Mouse (Mus musculus) CD4-positive, CD25-positive, alpha-beta regulatory T cell, adult 2 months (primary cell): ENCODE data around the gene Iqschfp.

Source experiments
- DNase-seq: peaks from one replicate; pipeline ENCODE4 v3.0.0-alpha.2; 2012; ENCODE audit warnings: low read depth, low spot score

Iqschfp gene

DNA sequence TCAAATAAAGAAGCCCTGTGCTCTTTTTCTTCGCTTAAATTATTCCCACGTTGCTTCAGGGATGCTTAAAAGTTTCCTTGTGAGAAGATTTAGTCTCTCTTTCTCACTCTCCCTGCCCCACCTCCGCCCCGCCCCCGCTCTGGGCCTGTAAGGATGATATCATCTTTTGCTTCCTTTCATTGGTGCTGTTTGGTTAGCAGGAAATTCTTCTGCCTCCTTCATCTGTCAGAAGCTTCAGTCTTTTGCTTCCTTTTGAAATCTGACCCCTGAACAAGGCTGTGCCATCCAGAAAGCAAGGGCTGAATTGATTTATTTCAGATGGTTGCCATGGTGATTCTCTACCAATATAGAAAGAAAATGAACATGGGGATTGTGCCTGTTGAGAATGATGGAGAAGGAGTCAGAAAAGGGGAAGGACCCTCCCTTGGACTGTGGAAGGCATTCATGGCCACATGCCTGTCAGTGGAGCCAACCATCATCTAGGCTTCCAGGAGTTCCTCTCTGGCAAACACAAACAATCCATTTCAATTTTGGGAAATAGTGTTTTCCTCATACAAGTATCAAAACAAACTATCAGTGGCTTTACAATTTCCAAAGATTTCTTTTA lies 62.5 kb downstream of the Iqschfp start:
- DNase-seq = peak; percentile 11

DNA sequence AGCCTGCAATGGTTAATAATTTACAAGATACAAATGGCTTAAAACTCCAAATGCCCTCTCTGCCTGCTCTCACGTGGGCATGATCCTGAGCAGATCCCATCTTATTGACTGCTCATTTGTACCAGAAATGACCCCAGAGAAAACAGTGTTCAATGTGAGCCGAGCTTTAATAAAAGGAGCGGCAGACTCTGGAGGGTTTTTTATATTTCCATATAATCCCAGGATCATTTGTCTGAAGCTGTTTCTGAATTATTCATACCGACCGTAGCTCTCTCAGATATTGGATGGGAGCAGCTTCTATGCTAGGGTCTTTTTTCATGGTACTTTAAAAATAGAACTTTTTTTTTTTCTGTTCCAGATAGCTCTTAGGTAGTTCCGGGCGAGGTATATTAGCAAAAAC lies 67.6 kb downstream of the Iqschfp start:
- DNase-seq = no peak

DNA sequence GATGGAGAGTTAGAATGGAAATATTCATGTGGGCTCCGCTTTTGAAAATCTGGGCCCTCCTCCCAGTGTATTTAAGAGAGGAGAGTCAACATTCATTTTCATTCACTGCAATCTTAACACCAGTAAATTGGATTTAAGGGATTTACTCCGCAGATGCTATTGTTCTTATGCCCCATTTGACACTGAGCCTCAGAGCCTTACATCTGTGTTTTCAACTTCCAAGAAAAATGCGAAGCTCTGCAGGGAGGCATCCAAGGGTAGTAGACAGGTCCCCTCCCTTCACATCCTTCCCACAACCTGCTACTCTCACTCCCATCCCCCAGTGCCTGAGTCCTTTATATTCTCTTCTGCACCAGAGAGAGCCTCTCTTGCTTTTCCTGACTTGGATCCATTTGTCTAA lies 68.1 kb downstream of the Iqschfp start:
- DNase-seq = no peak

DNA sequence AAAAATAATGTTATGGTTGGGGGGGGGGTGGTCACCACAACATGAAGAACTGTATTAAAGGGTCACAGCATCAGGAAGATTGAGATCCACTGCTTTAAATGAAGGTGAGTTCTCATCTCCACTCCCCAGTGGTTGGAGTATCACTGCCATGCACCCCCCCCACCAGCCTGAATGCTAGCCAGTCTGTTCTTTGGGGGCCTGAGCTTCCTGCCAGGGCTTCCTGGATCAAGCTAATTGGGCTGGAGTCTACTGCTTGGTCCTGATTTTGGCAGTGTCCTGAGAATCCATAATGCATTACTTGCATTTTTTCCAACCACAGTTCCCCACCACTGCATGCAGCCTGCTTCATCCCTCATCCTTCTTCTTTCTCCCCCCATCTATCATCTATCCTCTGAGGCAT lies 68.7 kb downstream of the Iqschfp start:
- DNase-seq = no peak

DNA sequence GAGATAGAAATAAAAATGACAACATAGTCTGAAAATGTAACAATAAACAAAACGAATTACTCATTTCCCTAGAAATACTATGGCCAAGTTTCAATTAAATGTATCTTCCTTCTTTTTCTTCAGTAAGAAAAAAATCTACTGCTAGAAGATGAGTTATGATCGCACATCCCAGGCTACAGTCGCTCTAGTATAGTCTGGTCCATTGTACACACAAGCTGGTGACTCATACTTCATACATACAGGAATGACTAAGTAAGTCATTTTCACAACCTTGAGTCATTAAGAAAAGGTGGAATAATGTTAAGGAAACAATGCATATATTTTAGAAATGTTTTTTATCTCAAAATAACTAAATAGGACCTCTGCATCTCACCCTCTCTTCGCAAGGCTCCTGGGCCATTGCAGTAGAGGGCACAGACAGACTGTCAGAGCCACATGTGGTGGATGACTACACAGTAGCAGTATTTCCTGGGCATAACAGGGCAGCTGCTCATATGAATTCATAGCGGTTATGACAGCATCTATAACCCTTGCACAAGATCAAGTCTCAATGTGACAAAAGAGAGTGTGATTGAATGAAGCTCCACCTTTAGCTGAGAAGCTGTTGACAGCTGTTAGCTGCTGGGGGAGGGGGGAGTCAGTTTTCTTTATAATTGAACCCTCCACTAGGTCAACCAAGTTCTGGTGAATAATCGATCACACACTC lies 70.1 kb downstream of the Iqschfp start:
- no peak for DNase-seq

DNA sequence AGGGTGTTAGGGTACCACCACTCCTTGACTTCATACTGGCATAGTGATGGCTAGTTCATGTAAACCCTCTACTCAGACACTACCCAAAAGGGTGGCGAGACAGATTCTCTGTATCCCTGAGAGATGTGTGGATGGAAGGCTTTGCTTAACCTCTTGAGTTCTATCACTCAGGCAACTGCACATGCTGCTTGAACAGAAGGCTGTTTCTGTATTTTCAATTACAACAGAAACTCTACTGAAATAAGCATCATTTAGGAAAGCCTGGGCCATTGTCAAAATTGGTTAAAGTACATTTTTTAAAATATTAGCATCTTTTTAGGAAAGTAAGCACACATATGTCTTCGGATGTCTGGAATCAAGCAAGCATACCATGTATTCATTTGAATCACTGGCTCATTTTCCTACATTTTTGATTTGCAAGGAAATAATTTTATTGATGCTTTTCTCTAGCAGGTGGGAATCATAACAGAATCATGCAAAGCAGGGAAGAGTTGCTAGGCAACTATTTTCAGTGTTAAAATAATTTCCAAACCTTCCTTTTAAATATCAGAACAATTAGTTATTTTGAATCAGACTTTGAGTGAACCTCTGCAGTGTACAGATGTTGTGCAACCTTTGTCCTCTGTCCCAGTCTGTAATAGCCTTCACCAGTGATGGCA lies 82.4 kb downstream of the Iqschfp start:
- DNase-seq = no peak

DNA sequence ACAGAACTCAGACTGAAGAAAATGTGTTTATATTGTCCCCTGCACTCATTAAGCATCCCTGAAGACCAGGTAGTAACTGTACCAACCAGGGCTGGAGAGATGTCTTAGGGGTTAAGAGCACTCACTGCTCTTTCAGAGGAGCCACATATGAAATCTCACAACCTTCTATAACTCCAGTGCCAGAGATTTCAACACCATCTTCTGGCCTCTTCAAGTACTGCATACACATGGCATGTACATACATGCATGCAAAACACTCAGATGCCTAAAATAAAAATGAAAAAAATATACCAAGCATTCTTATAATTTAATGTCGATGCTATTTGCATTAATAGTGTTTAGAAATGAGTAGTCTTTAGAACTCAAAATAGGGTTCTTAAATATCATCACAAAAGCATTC lies 88.0 kb downstream of the Iqschfp start:
- DNase-seq = no peak

DNA sequence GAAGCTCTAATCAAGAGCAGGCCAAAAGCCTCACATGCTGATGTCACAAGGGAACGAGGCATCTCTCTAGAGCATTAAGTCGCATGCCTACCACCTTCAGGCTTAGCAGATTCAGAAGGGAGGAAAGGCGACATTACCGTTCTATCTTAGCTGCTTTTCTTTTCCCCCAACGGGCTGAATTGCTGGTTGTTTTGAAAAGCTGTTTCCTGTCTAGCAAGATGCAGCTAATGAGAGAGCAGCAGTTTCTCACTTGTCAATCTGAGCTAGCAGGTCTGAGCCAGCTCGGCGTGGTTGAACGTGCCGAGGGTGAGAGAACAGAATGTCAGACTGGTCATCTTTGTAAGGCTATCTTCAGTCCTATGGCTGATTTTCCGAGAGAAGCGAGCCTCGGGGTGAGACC lies 91.3 kb downstream of the Iqschfp start:
- peak; percentile 5 for DNase-seq

DNA sequence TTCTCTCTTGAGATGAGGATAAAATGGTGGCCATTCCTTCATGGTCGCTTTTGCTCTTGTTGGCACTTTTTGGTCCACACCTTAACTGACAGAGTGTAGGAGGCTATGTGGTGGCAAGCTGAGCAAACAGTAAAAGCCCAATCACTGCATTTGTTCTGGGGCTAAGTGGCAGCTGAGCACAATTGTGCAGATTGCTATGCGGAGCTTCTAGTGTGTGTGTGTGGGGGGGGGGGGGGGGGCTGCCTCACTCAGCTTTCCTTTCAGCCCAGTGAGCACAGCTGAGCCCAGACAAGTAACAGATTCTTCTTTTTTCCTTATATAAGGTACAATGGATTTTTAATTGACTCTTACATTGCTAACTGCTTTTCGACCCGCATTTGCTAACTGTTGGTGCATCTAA lies 110.4 kb downstream of the Iqschfp start:
- DNase-seq = no peak

DNA sequence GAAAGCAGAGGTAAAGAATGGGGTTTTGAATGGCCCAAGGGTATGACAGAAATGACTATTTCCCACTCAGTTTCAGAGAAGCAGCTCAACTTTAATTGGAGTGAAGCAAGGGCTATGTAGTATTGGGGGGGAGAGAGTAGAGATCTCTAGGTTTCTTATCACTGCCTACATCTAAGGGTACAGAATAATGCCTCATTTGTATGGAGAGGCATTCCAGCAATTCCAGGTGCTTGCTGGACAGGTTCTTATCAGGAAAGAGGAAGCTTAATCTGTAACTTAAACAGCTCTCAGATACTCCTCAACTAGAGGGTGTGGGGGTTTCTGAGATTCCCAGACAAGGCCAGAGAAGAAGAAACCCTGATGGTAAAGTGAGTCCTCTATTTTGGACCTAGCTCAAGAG lies 120.3 kb downstream of the Iqschfp start:
- DNase-seq = no peak

DNA sequence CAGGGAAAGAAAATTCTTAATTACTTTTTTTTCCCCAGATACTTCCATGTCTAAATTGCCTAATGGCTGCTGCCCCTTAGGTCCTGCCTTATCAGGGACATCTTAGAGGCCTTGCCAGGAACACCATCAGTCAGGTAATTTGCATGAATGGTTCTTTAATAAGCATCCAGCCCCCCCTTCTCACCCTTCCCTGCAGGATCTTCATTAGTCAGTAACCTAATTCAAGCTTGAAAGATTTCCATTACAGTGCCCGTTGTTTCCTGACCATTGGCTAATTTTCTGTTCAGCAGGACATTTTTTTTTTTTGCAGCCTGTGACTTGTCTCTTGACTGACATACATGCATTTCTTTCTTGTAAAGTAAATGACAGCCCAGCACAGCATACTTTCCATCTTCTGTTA lies 123.8 kb downstream of the Iqschfp start:
- DNase-seq = no peak

DNA sequence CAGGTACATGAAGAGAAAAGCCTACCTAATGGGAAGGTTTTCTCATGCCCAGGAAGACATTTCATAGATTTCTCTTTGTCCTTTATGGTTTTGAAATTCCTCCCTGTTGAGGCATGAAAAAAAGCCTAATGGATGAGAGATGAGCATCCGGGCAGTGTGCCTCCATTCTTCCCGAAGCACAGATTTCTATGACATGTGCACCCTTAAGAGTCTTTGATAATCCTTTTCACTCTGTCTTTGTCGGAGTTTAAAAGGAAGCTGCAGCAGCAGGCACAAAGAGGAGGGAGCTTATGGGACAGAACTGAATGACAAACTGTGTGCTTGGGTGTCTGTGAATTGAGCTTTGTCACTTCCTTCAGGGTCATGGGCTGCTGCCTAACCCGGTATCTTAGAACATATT lies 127.4 kb downstream of the Iqschfp start:
- no peak for DNase-seq

DNA sequence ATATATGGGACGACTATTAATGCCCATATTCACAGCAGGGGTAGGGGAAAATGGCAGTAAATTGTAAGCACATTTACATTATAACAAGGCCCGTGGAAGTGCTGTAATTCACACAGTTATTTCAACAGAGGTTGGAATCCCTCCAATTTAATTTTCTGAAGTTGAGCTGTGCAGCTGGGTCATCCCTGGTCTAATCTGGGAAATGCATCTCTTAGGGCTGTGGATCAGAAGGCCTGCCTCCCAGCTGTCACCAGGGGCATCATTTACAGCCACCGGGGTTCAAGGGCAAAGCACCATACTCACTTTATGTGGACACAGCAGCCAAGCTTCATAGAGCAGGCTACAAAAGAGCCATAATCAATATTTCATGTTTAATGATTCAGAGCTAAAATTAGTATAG lies 144.1 kb downstream of the Iqschfp start:
- DNase-seq = no peak

DNA sequence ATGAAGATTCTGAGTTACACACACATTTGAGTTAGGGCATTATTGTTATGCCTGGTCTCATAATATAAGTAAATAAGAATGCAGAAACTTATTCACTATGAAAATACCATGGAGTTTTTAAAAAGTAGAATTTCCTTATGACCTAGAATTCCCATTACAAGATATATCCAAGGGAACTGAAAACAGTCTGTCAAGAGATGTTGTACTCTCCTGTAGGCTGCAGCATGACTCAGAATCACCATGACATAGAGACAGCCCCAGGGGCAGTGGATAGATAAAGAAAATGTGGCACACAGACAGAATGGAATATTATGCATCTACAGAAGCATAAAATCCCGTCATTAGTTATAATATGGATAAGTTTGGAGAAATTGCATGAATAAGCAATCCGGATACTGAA lies 150.9 kb downstream of the Iqschfp start:
- DNase-seq = no peak

DNA sequence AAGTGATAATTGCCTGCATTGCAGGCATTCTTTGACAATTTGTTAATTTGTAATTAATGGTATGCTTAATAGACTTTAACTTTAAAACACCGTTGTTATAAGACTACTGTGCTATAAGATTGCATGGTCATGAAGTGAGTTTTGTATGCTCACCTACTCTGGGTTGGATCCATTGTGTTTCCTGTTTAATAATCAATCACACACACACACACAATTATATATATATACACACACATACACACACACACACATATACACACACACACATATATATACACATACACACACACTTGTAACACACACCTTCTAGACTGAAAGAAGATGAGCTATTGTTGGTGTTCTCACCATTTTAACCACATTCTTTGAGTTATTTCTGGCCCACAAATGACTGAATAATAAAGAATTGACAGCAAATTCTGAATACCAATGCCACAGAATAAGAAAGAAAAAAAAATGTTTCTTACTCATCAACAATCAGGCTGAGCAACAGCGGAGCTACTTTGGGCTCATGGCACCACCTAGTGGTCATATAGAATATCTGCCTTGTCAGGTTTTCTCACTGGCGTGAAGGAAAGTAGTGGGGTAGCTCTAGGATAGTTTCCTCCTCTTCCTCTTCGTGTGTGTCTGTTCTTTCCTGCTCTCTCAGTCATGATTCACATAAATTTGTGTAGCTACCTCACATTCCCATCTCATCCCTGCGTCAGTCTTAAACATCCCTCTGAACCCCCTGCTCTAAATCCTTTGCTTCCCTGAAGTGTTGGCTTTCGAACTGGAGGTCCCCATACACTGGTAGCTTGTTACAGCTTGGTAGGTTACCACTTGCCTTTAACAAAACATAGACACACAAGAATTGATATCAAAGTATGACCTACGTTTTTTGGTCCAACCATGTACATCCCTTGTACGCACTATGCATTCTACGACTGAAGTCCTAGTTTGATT lies 153.7 kb downstream of the Iqschfp start:
- DNase-seq = peak; percentile 59

DNA sequence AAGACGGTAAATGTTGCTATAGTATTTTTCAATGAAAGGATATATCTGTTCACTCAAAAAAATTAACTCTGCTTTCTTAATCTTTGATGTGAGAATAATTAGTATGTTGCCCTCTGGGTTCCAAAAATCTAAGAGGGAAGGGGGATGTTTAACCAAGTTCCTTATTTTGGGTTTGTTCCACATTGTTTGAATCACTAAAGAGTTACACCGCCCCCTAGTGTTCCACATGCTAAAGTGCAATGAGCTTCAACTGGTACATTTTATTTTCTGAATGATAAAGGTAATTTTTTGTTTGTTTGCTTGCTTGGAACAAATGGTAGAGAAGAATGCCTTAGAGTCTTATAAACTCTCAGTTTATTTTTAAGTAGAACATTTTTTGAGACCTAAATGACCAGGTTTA lies 161.5 kb downstream of the Iqschfp start:
- peak; percentile 55 for DNase-seq

DNA sequence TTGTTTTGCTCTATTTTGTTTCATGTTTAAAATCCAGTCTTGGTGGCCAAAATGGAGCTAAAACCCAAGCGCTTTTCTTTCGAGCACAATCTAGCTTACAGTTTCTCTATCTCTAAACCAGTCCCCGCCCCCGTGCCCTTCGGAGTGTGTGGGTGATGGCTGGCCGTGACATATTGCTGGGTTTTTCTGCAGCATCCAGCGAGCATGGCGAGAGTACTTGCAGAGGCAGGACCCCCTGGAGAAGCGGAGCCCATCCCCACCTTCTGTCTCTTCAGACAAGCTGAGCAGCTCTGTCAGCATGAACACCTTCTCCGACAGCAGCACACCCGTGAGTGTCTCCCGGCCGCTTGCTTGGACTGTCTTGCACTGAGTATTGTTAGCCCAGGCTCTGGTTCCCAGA lies 163.0 kb downstream of the Iqschfp start:
- no peak for DNase-seq

DNA sequence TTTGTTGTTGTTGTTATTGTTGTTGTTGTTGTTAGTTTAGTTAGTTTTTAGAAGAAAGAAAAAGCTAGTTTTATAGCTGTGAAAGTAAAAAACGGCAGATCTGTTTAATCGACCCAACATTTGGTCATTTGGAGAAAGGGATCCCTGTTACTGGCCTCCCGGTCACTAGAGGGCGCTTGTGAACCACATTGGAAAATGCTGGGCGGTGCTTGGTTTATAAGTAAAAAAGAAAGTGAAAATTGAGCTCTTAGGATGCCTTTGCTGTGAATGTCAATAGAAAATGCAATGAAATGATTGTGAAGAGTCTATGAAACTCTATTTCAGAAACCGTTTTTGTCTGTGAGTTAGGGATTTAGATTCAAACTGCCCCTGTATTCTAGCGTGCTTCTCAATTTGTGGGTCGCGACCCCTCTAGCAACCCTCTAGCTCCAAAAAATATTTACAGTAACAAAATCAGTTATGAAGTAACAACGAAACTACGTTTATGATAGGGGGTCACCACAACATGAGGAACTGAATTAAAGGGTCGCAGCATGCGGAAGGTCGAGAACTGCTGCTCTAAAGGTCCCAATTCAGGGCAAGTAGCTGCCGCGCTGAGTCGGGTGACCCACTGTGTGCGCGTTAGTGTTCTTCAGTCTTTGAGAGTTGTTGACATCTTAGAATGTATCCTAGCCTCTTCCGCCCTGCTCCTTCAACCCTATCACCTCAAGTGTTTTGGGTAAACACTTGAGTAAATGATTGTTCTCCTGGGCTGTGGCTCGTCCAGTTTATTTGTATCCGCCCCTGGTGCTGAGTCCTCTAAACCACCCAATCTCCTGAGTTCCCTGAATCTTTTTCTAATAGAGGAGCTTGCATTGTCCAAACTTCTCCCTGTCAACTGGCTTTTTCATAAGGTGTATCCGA lies 164.6 kb downstream of the Iqschfp start:
- DNase-seq = peak; percentile 77

DNA sequence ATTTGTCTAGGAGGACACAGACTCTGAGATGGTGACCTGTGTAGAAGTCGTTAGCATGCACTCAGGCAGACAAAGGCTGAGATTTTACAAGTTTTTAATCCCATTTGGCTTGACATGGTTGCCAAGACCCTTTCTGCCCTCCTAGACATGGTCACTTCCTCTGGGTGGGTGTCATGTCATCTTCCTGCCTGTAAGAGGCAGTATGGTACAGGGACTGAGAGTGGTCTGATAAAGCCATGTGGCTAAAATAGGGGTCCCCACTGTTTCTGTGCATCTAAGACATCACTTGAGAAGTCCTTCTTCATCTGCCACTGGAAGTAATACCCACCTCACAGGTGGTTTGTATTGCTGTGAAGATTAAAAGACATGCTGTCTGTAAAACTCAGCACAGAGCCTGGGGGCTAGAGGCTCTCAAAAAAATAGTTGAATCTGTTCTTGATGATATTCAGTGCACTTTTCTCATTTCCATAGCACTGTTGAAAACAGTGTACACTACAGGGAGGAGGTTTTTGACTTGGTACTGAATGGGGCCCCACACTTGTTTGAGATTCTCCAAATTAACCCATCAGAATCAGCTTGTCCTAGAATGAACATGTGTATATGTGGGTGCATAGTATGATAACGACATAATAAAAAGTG lies 167.2 kb downstream of the Iqschfp start:
- DNase-seq = peak; percentile 3

DNA sequence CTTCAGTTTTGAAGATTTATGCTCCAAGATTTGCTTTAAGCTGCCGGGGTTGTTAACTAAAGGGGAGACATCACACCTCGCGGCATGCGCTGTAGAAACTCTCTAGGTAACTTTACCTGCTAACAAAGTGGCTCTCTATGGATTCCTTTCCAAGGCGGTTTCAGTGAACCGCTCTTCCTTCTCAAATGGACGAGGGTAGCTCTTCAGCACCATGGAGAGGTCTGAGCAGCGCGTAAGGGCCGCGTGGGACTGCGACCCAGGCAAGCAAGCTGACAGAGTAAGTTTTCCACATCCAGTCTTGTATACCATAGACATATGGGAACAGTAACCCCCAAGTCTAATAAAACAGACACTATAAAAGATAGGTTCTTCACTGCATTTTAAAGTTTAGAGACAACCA lies 172.7 kb downstream of the Iqschfp start, which contains the start of gene Schip1:
TSS of gene Schip1 (plus strand) at position 72 of the 400 bp plus-strand sequence.
- DNase-seq = no peak
